In the genomic region with DNA sequence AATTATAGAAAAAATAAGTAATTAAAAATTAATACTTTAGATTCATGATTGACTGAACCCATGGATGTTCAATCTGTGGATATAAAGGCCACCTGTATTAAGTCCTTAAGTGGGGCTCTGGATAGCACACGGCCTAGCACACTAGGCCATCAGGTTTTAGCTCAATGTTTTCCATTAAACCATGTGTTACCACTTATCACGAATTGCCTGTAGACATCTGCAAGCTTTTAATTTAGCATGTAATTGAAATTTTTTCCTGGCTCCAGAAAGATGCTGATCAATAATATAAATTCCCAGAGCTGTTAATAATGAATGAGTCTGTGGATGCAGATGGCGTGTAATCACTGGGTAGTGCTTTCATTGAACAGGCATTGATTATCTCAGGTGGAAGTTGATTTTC, we compare ENCODE assay signal across 22 mouse cellular contexts.
DNase-seq lines count a peak whose midpoint lies in the region; ATAC-seq lines count a peak whose summit lies in the region.
"Had no signal": no experiment of that assay in that cellular context is flagged by ENCODE, and none has a peak within 500 bp of the region (broad histone marks: within the 10 kb centered on the region; RNA-seq: fewer than 3 reads in every experiment).

No protein-coding gene starts in this region.

- H3K9ac ChIP-seq in hindbrain, embryonic 14.5 days = no peak overlapping the region
- H3K9ac ChIP-seq: forebrain, embryonic 13.5 days; heart, embryonic 12.5 days; heart, embryonic 15.5 days had no signal

- 81% methylated on average over 3 of the region's 3 CpGs for WGBS in heart, embryonic 10.5 days
- WGBS in hindbrain, embryonic 14.5 days = 39% methylated on average over 3 of the region's 3 CpGs
- 73% methylated on average over 3 of the region's 3 CpGs for WGBS in hindbrain, embryonic 10.5 days

- DNase-seq in heart, adult 11 months = peak; percentile 7
- no peak for DNase-seq in heart, embryonic 10.5 days (ENCODE audit: low spot score)
- no peak for DNase-seq in hindbrain, embryonic 14.5 days (ENCODE audit: low spot score)
- DNase-seq in hindbrain, embryonic 10.5 days (ENCODE audit: low spot score) = no peak
- peak; percentile 19 for DNase-seq in retina, embryonic 14.5 days (ENCODE audit: low spot score)
- no peak for DNase-seq in retina, postnatal 1 day
- DNase-seq: adrenal gland, adult 2 months; adrenal gland, postnatal 14 days; cerebellum, adult 11-12 months; cerebellum, adult 8-10 months; cerebellum, postnatal 10 days; cerebellum, postnatal 36 days; gastrocnemius, postnatal 10 days; gastrocnemius, postnatal 36 days; heart, postnatal 36 days; kidney, adult 2 months had no signal

- no peak overlapping the region for H3K4me2 ChIP-seq in hindbrain, embryonic 14.5 days (replicated peaks)
- H3K4me2 ChIP-seq: heart, embryonic 12.5 days; heart, embryonic 15.5 days had no signal

- no peaks in the 10 kb centered on the region for H3K27me3 ChIP-seq in heart, embryonic 10.5 days (ENCODE audit: insufficient read depth, poor library complexity, severe bottlenecking)
- no peaks in the 10 kb centered on the region for H3K27me3 ChIP-seq in hindbrain, embryonic 14.5 days (ENCODE audit: control insufficient read depth, insufficient read depth, low read length)
- no peaks in the 10 kb centered on the region for H3K27me3 ChIP-seq in hindbrain, embryonic 10.5 days (ENCODE audit: insufficient read depth, poor library complexity, severe bottlenecking)
- H3K27me3 ChIP-seq: forebrain, embryonic 13.5 days; heart, embryonic 12.5 days; heart, embryonic 15.5 days had no signal

- H3K27ac ChIP-seq in heart, embryonic 10.5 days = no peak overlapping the region
- H3K27ac ChIP-seq in hindbrain, embryonic 14.5 days = peak overlapping the region; percentile 77
- H3K27ac ChIP-seq in hindbrain, embryonic 10.5 days = no peak overlapping the region
- H3K27ac ChIP-seq: forebrain, embryonic 10.5 days; heart, embryonic 15.5 days had no signal

- H3K9me3 ChIP-seq in heart, embryonic 10.5 days = no peaks in the 10 kb centered on the region
- no peaks in the 10 kb centered on the region for H3K9me3 ChIP-seq in hindbrain, embryonic 14.5 days (ENCODE audit: control insufficient read depth, low read length)
- H3K9me3 ChIP-seq in hindbrain, embryonic 10.5 days = no peaks in the 10 kb centered on the region
- H3K9me3 ChIP-seq: forebrain, embryonic 13.5 days; heart, embryonic 12.5 days; heart, embryonic 15.5 days had no signal

- no peak overlapping the region for H3K4me3 ChIP-seq in heart, embryonic 10.5 days
- H3K4me3 ChIP-seq in hindbrain, embryonic 14.5 days (replicated peaks; ENCODE audit: low read length) = no peak overlapping the region
- H3K4me3 ChIP-seq in hindbrain, embryonic 10.5 days = no peak overlapping the region
- H3K4me3 ChIP-seq: forebrain, embryonic 10.5 days; forebrain, embryonic 13.5 days; heart, embryonic 12.5 days; heart, embryonic 15.5 days had no signal

- ATAC-seq in hindbrain, embryonic 14.5 days (ENCODE audit: low FRiP score) = no peak
- ATAC-seq: CD4-positive, CD25-positive, alpha-beta regulatory T cell, adult 4 months; intestine, postnatal 0 days had no signal

- no peaks in the 10 kb centered on the region for H3K4me1 ChIP-seq in heart, embryonic 10.5 days
- peaks cover 18% of the 10 kb centered on the region for H3K4me1 ChIP-seq in hindbrain, embryonic 14.5 days (replicated peaks; ENCODE audit: control insufficient read depth, insufficient read depth, low read length)
- H3K4me1 ChIP-seq in hindbrain, embryonic 10.5 days (replicated peaks) = peaks cover 10% of the 10 kb centered on the region
- H3K4me1 ChIP-seq: heart, embryonic 12.5 days; heart, embryonic 15.5 days had no signal

- H3K36me3 ChIP-seq in heart, embryonic 10.5 days = no peaks in the 10 kb centered on the region
- H3K36me3 ChIP-seq in hindbrain, embryonic 14.5 days (replicated peaks; ENCODE audit: control insufficient read depth, insufficient read depth) = no peaks in the 10 kb centered on the region
- H3K36me3 ChIP-seq in hindbrain, embryonic 10.5 days = no peaks in the 10 kb centered on the region
- H3K36me3 ChIP-seq: forebrain, embryonic 10.5 days; heart, embryonic 12.5 days; heart, embryonic 15.5 days had no signal

Comparison
In these comparisons a context has a peak if more than half of its experiments do, and no peak if none do; other contexts are left out.
1. DNase-seq: peak in heart, adult 11 months (single experiment) and retina, embryonic 14.5 days (single experiment); none in heart, embryonic 10.5 days (single experiment), hindbrain, embryonic 14.5 days (single experiment), hindbrain, embryonic 10.5 days (single experiment) and retina, postnatal 1 day (single experiment).